Mouse (Mus musculus): ENCODE measurements around the gene Esrrg.

- TF ChIP-seq MAX (IDR thresholded peaks at IDR 0.05; ENCODE audit: low read length) (no peak), CTCF (IDR thresholded peaks at IDR 0.05 in 2 of 3, conservative IDR thresholded peaks at IDR 0.05 in 1 of 3; ENCODE audit: control insufficient read depth in 1 of 3, insufficient read depth in 1 of 3, low read depth in 2 of 3, low read length in 3 of 3, poor library complexity in 1 of 3, severe bottlenecking in 1 of 3) (no peak), MYC (IDR thresholded peaks at IDR 0.05; ENCODE audit: low read depth, low read length) (no peak), POLR2A (IDR thresholded peaks at IDR 0.05; ENCODE audit: control insufficient read depth in 1 of 2, insufficient read depth in 1 of 2, low read depth in 1 of 2, low read length in 2 of 2, poor library complexity in 1 of 2) (no peak), ZKSCAN1 (IDR thresholded peaks at IDR 0.05; ENCODE audit: low read depth, low read length) (no peak), POLR2AphosphoS5 (IDR thresholded peaks at IDR 0.05; ENCODE audit: borderline replicate concordance, low read depth, low read length) (no peak), CHD2 (IDR thresholded peaks at IDR 0.05; ENCODE audit: low read length) (no peak), SMC3 (IDR thresholded peaks at IDR 0.05; ENCODE audit: low read depth, low read length) (no peak), KAT2A (conservative IDR thresholded peaks at IDR 0.05; ENCODE audit: low read depth, low read length) (no peak), ETS1 (IDR thresholded peaks at IDR 0.05; ENCODE audit: low read depth, low read length) (no peak), ZNF384 (IDR thresholded peaks at IDR 0.05; ENCODE audit: low read depth, low read length) (no peak), EP300 (IDR thresholded peaks at IDR 0.05; ENCODE audit: low read depth in 1 of 2, low read length in 2 of 2) (no peak), USF1 (IDR thresholded peaks at IDR 0.05; ENCODE audit: low read depth, low read length) (no peak)
Measured at GRCm38 (mm10) chr1:187896910-187897309, 288.3 kb downstream of the Esrrg start.
